Mouse (Mus musculus): Measurements from ENCODE around the gene Nif3l1. TPM values are rescaled to one million over a fixed set of nuclear protein-coding genes. Genes with fewer than 3 reads are reported as not detected.
A peak's percentile ranks its signal among the peaks of the same experiment; 100 is the strongest.

Gene Nif3l1
- polyA plus RNA-seq, 1 experiment, result 6.7 TPM

DNA sequence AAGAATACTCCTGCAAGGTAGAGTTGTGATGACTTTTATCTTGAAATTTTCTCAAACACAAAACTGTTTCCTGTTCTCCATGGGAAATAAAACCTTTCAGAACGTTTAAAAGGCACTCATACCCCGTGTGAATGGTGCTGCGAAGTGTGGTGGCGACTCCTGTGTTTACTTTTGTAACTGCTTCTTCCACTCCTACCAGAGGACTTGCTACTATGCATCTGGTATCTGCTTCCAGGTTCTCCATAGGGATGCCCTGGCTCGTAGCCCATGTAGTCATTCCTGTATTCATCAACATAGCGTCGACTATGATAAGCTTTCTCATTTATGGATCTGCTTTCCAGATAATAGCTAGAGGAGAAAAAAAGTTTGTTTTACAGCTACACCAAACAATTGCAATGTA lies 24.0 kb upstream of the Nif3l1 start:
- H3K4me3 ChIP-seq (ENCODE audit: low read depth, low read length), result no peak overlapping the region

GRCm38 (mm10) chr1:58422879-58423278 lies 22.1 kb upstream of the Nif3l1 start:
- Histone ChIP-seq H3K4me3 (ENCODE audit: low read depth, low read length) (peak overlapping the region; percentile 96), H3K36me3 (ENCODE audit: control insufficient read depth, insufficient read depth, low read length) (peaks cover 34% of the 10 kb centered on the region), H3K27ac (ENCODE audit: insufficient read depth, low read depth, low read length) (peak overlapping the region; percentile 100), H3K4me1 (ENCODE audit: control insufficient read depth, insufficient read depth, insufficient read length, low read length) (peaks cover 3% of the 10 kb centered on the region; the same call in 1 of the 2 replicates), H3K27me3 (ENCODE audit: control insufficient read depth, insufficient read depth, low read length) (no peaks in the 10 kb centered on the region)
- TF ChIP-seq POLR2A (IDR thresholded peaks at IDR 0.05; ENCODE audit: low read depth, low read length) (no peak), CTCF (IDR thresholded peaks at IDR 0.05; ENCODE audit: extremely low read depth, insufficient read length, insufficient replicate concordance, low read depth, low read length) (no peak)
- 1% methylated on average over 13 of the region's 13 CpGs for WGBS

More for the DNA sequence above, 24.0 kb upstream of the Nif3l1 start:
- 4% methylated on average over 7 of the region's 7 CpGs for WGBS
- Histone ChIP-seq H3K36me3 (ENCODE audit: control insufficient read depth, insufficient read depth, low read length) (peaks cover 52% of the 10 kb centered on the region), H3K4me1 (ENCODE audit: control insufficient read depth, insufficient read depth, insufficient read length, low read length) (peaks cover 3% of the 10 kb centered on the region; the same call in 1 of the 2 replicates), H3K27ac (ENCODE audit: insufficient read depth, low read depth, low read length) (no peak overlapping the region), H3K27me3 (ENCODE audit: control insufficient read depth, insufficient read depth, low read length) (no peaks in the 10 kb centered on the region)
- TF ChIP-seq POLR2A (IDR thresholded peaks at IDR 0.05; ENCODE audit: low read depth, low read length) (no peak), CTCF (IDR thresholded peaks at IDR 0.05; ENCODE audit: extremely low read depth, insufficient read length, insufficient replicate concordance, low read depth, low read length) (no peak)

- under 1% methylated on average over 79 of the region's 79 CpGs for WGBS
- peak within 1 kb of the TSS; percentile 96 for H3K4me3 ChIP-seq (ENCODE audit: low read depth, low read length)
- H3K4me1 ChIP-seq (ENCODE audit: control insufficient read depth, insufficient read depth, insufficient read length, low read length), result peaks cover 3% of the 10 kb centered on the region; the same call in 1 of the 2 replicates
Observed at GRCm38 (mm10) chr1:58423371-58424248, 21.3 kb upstream of the Nif3l1 start, which contains the start of gene Clk1. Gene Clk1 (minus strand): TSS chr1:58424066.

GRCm38 (mm10) chr1:58424551-58424950 lies 20.4 kb upstream of the Nif3l1 start:
- Histone ChIP-seq H3K36me3 (ENCODE audit: control insufficient read depth, insufficient read depth, low read length) (peaks cover 20% of the 10 kb centered on the region), H3K27me3 (ENCODE audit: control insufficient read depth, insufficient read depth, low read length) (no peaks in the 10 kb centered on the region), H3K27ac (ENCODE audit: insufficient read depth, low read depth, low read length) (no peak overlapping the region), H3K4me1 (ENCODE audit: control insufficient read depth, insufficient read depth, insufficient read length, low read length) (peaks cover 3% of the 10 kb centered on the region; the same call in 1 of the 2 replicates), H3K4me3 (ENCODE audit: low read depth, low read length) (no peak overlapping the region)
- TF ChIP-seq CTCF (IDR thresholded peaks at IDR 0.05; ENCODE audit: extremely low read depth, insufficient read length, insufficient replicate concordance, low read depth, low read length), result no peak
- no peak for TF ChIP-seq POLR2A (IDR thresholded peaks at IDR 0.05; ENCODE audit: low read depth, low read length)
- 80% methylated on average over 3 of the region's 3 CpGs for WGBS

More at GRCm38 (mm10) chr1:58423371-58424248, 21.3 kb upstream of the Nif3l1 start, which contains the start of gene Clk1:
- peak; percentile 98 for TF ChIP-seq POLR2A (IDR thresholded peaks at IDR 0.05; ENCODE audit: low read depth, low read length)
- no peak; the same call in 1 of the 2 replicates for TF ChIP-seq CTCF (IDR thresholded peaks at IDR 0.05; ENCODE audit: extremely low read depth, insufficient read length, insufficient replicate concordance, low read depth, low read length)
- peak within 1 kb of the TSS; percentile 100 for H3K27ac ChIP-seq (ENCODE audit: insufficient read depth, low read depth, low read length)
- peaks cover 27% of the 10 kb centered on the region for H3K36me3 ChIP-seq (ENCODE audit: control insufficient read depth, insufficient read depth, low read length)
- no peaks in the 10 kb centered on the region for H3K27me3 ChIP-seq (ENCODE audit: control insufficient read depth, insufficient read depth, low read length)

- TF ChIP-seq CTCF (IDR thresholded peaks at IDR 0.05; ENCODE audit: extremely low read depth, insufficient read length, insufficient replicate concordance, low read depth, low read length), result no peak
- TF ChIP-seq POLR2A (IDR thresholded peaks at IDR 0.05; ENCODE audit: low read depth, low read length), result no peak
- Histone ChIP-seq H3K4me1 (ENCODE audit: control insufficient read depth, insufficient read depth, insufficient read length, low read length) (peaks cover 5% of the 10 kb centered on the region; the same call in 1 of the 2 replicates), H3K36me3 (ENCODE audit: control insufficient read depth, insufficient read depth, low read length) (peaks cover 8% of the 10 kb centered on the region; the same call in 1 of the 2 replicates), H3K4me3 (ENCODE audit: low read depth, low read length) (peak overlapping the region; percentile 93), H3K27ac (ENCODE audit: insufficient read depth, low read depth, low read length) (peak overlapping the region; percentile 85; the same call in 1 of the 2 replicates), H3K27me3 (ENCODE audit: control insufficient read depth, insufficient read depth, low read length) (no peaks in the 10 kb centered on the region)
- WGBS, result 3% methylated on average over 10 of the region's 10 CpGs
Observed at GRCm38 (mm10) chr1:58444691-58445090, 260 bp upstream of the Nif3l1 start.

DNA sequence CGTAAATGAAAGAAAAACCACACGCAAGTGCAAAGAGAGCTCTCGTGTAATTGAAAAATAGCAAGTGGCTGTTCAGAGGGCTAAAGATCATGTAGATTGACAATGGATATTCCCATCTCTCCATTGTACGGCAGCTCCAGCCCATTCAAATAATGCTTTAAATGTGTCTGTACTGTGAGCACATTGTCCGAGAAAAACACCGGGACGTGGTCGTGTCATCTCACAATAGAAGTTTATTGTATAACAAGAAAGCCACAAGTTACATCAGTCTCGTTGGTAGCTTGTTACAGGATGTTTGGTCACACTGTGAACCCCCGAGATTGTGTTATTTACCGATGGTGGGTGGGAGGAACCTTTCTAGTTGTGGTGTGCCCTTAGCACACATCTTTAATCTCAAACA lies 910 bp downstream of the Nif3l1 start:
- TF ChIP-seq CTCF (IDR thresholded peaks at IDR 0.05; ENCODE audit: extremely low read depth, insufficient read length, insufficient replicate concordance, low read depth, low read length) (no peak), POLR2A (IDR thresholded peaks at IDR 0.05; ENCODE audit: low read depth, low read length) (no peak)
- peaks cover 5% of the 10 kb centered on the region; the same call in 1 of the 2 replicates for H3K4me1 ChIP-seq (ENCODE audit: control insufficient read depth, insufficient read depth, insufficient read length, low read length)
- H3K27me3 ChIP-seq (ENCODE audit: control insufficient read depth, insufficient read depth, low read length), result no peaks in the 10 kb centered on the region
- peak overlapping the region; percentile 93 for H3K4me3 ChIP-seq (ENCODE audit: low read depth, low read length)
- WGBS, result 1% methylated on average over 11 of the region's 11 CpGs
- H3K36me3 ChIP-seq (ENCODE audit: control insufficient read depth, insufficient read depth, low read length), result peaks cover 13% of the 10 kb centered on the region
- peak overlapping the region; percentile 42 for H3K27ac ChIP-seq (ENCODE audit: insufficient read depth, low read depth, low read length)

- H3K27me3 ChIP-seq (ENCODE audit: control insufficient read depth, insufficient read depth, low read length), result no peaks in the 10 kb centered on the region
- H3K27ac ChIP-seq (ENCODE audit: insufficient read depth, low read depth, low read length), result no peak overlapping the region
- peaks cover 14% of the 10 kb centered on the region for H3K36me3 ChIP-seq (ENCODE audit: control insufficient read depth, insufficient read depth, low read length)
- H3K4me1 ChIP-seq (ENCODE audit: control insufficient read depth, insufficient read depth, insufficient read length, low read length), result peaks cover 5% of the 10 kb centered on the region; the same call in 1 of the 2 replicates
- H3K4me3 ChIP-seq (ENCODE audit: low read depth, low read length), result no peak overlapping the region
- 98% methylated on average over 7 of the region's 7 CpGs for WGBS
- no peak for TF ChIP-seq POLR2A (IDR thresholded peaks at IDR 0.05; ENCODE audit: low read depth, low read length)
- TF ChIP-seq CTCF (IDR thresholded peaks at IDR 0.05; ENCODE audit: extremely low read depth, insufficient read length, insufficient replicate concordance, low read depth, low read length), result no peak
Observed at GRCm38 (mm10) chr1:58447766-58448165, 2.8 kb downstream of the Nif3l1 start.
